Mouse (Mus musculus) CH12.LX (cell line): ENCODE results near the gene Gsg1l.

Source experiments
- CTCF ChIP-seq, 2 experiments: IDR thresholded peaks in 1 of 2; conservative IDR thresholded peaks in 1 of 2; 2 replicates each; pipeline ENCODE4 v1.5.1; 2011 to 2012; ENCODE audit warnings: low read depth in 2 of 2, low read length in 2 of 2, improper control_type of control experiment in 1 of 2, inconsistent platforms in 1 of 2, mild to moderate bottlenecking in 1 of 2, moderate library complexity in 1 of 2
- ETS1 ChIP-seq: conservative IDR thresholded peaks from 2 replicates; pipeline ENCODE4 v1.6.1; 2012; ENCODE audit warnings: low read depth, mild to moderate bottlenecking, inconsistent platforms, low read length, improper control_type of control experiment, moderate library complexity
- MAFK ChIP-seq: IDR thresholded peaks from 2 replicates; pipeline ENCODE4 v1.6.1; 2011; ENCODE audit warnings: low read length, improper control_type of control experiment; ENCODE audit not compliant: insufficient replicate concordance
- MAX ChIP-seq: IDR thresholded peaks from 2 replicates; pipeline ENCODE4 v1.6.1; 2011; ENCODE audit warnings: low read length, improper control_type of control experiment
- MYC ChIP-seq: IDR thresholded peaks from 2 replicates; pipeline ENCODE4 v1.6.1; 2011; ENCODE audit warnings: low read depth, mild to moderate bottlenecking, improper control_type of control experiment, low read length
- POLR2A ChIP-seq: IDR thresholded peaks from 2 replicates; pipeline ENCODE4 v1.6.1; 2011; ENCODE audit warnings: low read depth, mild to moderate bottlenecking, improper control_type of control experiment, low read length
- RCOR1 ChIP-seq: conservative IDR thresholded peaks from 2 replicates; pipeline ENCODE4 v1.6.1; 2012; ENCODE audit warnings: low read depth, mild to moderate bottlenecking, inconsistent platforms, low read length, improper control_type of control experiment
- USF1 ChIP-seq: IDR thresholded peaks from 2 replicates; pipeline ENCODE4 v1.6.1; 2014; ENCODE audit warnings: low read depth, mild to moderate bottlenecking, inconsistent platforms, low read length, improper control_type of control experiment
- ZKSCAN1 ChIP-seq: IDR thresholded peaks from 2 replicates; pipeline ENCODE4 v1.6.1; 2012; ENCODE audit warnings: low read depth, inconsistent platforms, low read length, improper control_type of control experiment, borderline replicate concordance

- TF ChIP-seq MAFK (no peak), CTCF (conservative IDR thresholded peaks at IDR 0.05 in 1 of 2, IDR thresholded peaks at IDR 0.05 in 1 of 2; ENCODE audit: low read depth in 2 of 2, low read length in 2 of 2) (no peak), RCOR1 (no peak), USF1 (no peak), MAX (no peak), POLR2A (no peak), ETS1 (no peak), MYC (no peak), ZKSCAN1 (no peak)
Observed at GRCm38 (mm10) chr7:126066777-126067176, 15.4 kb downstream of the Gsg1l start.
